Mouse (Mus musculus) urinary bladder, adult 2 months (tissue): ENCODE results near the gene Rbms1. TPM values are rescaled to one million over a fixed set of nuclear protein-coding genes. Genes with fewer than 3 reads are reported as not detected.
"Not testable (repeated sequence)": the region's sequence is repeated elsewhere in the genome, so short reads cannot be mapped to it uniquely, and the experiment has no call there.

Experiments used
- DNase-seq: peaks from one replicate; pipeline ENCODE4 v3.0.0; 2022; ENCODE audit warnings: low spot score
- polyA plus RNA-seq: library from polyadenylated mRNA; depleted of rRNA; stranded (reverse); fragments of >200 nt; gene quantifications from 2 replicates; pipeline ENCODE4 v1.2.3, GENCODE M21; 2012

Rbms1 gene
- polyA plus RNA-seq, 1 experiment, result 50.3 TPM

DNA sequence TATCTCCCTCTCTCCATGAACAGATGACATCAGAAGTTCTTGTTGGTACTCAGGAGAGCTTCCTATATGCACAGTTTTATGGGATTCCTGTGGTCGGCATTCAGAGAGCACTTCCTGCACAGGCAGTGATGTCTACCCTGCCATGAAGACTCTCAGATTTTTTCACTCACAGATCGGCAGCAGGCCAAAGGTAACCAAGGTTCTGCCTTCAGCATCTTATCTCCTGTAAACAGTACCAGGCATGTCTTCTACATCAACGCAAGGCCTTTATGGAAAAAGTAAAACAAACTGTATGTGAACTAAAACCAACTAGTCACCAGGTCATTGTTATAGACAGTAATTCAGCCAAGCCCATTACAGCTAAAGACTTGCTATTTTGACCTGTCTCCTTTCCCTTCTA, 115.0 kb downstream of the Rbms1 start:
- DNase-seq, result no peak

DNA sequence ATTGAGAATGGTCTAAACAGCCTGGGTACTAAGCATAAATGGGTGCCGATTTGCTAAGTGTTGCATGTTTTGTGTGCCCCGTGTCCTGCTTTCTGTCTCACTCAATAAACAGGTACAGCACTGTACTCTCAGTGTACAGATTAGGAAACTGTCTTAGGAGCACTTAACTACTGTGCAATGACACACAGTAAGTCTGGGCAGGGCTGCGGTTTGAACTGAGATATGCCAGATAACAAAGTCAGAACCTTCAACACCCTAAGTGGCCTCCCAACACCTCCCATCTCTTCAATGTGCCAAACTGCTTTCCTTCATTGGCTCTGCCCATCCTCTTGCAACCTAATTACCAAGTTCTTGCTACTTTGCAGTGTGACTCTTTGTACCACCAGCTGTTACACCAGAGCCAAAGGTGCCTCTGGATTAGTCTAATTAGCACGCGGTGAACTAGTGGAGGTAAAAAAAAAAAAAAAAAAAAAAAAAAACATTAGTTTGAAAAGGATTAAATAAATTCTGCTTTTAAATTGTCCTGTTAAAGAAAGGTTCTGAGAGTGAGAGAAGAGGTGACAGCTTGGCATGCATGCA, 117.6 kb downstream of the Rbms1 start:
- DNase-seq, result no peak

DNA sequence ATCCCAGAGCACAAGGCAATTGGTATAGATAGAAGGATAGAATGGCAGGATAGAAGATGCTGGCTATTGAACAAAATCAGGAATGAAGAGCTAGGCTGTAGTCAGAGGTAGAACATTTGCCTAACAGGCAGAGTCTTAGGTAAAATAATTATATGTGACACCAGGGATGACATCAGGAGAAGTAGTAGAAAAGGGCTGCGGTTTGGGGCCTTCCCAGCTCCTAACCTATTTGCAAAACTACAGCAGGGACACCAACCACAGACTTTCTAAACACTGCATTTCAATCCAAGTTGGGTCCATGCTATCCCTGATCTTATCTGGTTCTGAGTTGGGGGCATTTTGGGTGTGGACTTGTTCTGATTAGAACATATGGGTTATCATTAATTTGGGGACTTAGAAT, 118.7 kb downstream of the Rbms1 start:
- DNase-seq, result no peak

DNA sequence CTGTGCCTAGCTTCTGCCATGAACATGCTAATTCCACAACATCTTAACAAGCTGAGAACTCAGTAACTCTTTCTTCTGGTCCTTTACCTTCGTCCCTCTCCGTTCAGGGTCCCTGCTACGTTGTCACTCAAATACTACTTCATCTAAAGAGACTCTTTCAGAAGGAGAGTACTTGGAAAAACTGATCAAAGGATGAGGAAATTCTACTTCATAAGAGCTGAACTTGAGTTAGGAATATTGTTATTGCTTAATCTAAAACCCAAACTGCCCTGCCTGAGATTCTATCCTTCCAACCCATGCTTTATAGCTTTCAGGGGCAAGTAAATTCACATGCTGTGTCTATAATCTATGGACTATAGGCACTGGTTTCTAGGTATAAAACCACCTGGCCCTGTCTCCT, 119.4 kb downstream of the Rbms1 start:
- no peak for DNase-seq

DNA sequence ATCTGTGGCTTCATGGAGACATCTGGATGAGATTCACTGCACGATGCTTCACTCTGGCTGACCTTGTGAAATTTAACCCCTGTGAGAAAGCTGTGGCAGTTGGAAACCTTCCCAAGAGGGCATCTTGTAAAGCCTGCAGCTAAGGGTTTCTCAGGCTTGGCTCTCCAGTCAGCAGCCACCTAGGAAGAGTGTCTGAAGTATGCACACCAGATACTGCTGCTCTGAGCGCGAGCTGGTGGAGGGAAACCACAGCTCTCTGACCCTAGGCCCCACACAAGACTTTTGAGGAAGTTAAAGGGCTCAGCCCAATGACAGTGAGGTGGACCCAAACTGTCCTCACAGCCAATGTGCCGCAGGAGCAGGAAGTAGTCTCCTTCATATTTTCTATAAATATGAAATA, 120.0 kb downstream of the Rbms1 start:
- no peak for DNase-seq

DNA sequence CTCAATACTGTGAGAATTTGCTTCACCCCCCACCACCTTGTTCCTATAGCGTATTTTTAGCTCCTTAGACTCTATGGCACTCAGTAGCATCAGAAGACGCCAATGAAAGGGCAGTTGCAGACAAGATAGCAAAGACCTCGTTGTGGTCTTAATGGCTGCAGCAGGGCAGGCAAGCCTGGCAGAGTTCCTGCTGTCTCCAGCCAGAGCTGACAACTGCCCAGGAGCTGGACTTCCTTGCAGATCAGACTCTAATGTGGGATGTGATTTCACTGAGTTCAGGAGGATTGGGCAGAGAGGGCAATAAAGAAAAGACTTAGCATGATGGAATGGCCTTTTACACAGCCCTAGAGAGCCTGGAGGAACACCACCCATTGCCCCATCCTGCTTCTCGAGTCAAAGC, 122.1 kb downstream of the Rbms1 start:
- DNase-seq, result no peak

DNA sequence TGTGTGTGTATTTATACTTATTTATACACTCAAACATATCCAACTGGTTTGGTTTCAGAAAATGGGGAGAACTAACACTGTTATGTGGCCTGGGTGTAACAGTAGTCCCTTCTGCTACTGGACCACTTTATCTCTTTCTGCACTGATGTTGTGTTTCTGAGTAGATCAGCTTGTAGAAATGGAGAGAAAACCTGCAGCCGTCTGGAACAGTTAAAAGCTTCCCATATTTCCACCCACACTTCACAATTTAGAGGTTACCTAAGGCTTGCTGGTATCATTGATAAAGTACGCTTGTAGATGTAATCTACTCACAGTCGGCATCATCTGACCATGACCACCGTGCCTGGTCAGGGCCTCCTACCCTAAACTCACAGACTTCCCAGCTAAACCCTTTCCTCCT, 123.5 kb downstream of the Rbms1 start:
- DNase-seq, result no peak

DNA sequence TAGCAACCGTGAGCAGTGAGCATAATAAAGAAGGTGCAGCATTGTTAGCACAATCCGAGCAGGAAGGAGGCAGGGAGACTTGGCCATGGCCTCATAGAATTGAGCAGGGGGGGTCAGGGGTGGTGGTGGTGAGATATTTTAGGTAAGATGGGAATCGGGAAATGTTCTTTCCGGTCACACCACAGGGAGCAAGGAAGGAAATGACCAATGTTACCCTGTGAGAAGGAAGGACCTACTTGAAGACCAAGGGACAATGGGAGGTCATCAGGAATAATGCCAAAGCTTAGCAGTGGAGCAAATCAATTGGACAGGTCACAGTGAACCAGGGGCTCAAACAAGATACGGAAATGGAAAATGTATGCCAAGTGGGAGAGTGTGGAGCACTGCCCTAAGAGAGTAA, 124.1 kb downstream of the Rbms1 start:
- no peak for DNase-seq

DNA sequence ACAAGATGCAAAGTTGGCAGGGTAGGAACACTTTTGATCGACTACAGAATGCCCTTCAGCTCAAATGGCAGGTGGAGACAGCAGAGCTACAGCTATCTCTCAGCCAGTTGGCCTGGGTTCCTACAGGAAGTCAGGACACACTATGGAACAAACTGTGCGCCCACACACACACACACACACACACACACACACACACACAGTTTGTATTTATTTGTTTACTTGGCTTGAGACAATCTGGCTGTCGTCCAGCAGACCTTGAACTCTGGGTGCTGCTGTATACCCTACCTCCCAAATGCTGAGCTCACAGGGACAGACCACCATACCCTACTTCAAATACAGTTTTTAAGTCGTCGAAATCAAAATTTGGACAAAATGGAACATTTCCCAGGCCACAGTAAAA, 125.4 kb downstream of the Rbms1 start:
- no peak for DNase-seq

DNA sequence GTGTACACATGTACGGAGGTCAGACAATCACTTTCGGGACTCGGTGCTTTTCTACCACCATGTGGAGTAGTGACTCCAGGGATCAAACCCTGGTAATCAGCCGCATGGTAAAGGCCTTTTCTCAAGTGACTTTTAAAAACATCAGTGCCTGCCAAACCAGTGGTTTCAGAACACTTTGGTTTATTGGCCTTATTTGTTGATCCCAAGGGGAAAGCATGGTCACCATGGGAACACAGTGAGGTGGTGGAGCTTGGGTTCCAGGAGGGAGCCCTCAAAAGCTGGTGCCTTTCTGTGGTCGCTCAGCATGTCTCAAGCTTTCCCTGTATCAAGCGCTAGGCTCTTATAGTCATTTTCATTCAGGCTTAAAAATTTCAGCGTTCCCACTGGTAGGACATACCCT, 126.8 kb downstream of the Rbms1 start:
- DNase-seq, result no peak

DNA sequence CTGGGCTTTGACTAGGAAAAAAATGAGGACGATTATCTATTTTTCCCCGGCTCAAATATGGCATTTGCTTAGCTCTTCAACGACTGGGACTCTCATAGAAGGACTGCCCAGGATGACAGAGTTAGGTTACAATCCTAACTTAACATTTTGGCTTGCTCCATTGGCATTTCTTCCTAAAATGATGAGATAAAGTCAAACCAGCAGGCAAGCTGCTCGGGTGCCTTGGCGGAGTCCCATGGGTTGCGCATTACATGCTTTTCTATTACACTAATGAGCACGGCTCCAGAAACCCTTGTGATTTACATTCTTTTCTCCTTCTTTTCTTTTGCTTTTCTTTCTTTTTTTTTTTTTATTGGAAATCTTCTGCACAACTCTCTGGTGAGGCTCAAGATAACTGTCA, 128.7 kb downstream of the Rbms1 start:
- DNase-seq, result no peak

DNA sequence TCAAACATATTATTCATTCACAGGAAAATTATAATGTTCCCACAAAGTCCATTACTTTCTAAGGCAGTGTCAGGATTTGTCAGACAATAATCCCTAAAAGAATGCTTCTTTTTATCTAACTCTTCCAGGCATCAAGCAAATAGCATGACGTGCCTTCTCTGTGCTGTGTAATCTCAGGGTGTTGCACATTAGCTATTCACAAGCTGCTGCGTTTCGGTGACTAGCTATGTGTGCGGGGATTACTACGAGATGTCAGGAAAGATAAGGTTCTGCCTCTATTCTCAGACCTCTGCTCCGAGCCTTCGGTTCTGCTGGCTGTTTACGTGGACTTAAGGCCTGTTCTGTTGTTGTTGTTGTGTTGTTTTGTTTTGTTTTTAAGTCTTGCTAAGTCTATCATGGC, 130.7 kb downstream of the Rbms1 start:
- no peak for DNase-seq

DNA sequence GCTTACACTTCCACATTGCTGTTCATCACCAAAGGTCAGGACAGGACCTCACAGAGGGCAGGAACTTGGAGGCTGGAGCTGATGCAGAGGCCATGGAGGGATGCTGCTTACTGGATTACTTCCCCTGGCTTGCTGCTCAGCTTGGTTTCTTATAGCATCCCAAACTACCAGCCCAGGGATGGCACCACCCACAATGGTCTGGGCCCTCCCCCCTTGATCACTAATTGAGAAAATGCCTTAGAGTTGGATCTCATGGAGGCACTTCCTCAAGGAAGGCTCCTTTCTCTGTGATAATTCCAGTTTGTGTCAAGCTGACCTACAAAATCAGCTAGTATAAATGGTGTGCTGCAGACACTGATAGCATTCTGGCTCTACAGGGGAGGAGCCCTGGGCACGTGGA, 132.5 kb downstream of the Rbms1 start:
- DNase-seq, result not testable (repeated sequence)

DNA sequence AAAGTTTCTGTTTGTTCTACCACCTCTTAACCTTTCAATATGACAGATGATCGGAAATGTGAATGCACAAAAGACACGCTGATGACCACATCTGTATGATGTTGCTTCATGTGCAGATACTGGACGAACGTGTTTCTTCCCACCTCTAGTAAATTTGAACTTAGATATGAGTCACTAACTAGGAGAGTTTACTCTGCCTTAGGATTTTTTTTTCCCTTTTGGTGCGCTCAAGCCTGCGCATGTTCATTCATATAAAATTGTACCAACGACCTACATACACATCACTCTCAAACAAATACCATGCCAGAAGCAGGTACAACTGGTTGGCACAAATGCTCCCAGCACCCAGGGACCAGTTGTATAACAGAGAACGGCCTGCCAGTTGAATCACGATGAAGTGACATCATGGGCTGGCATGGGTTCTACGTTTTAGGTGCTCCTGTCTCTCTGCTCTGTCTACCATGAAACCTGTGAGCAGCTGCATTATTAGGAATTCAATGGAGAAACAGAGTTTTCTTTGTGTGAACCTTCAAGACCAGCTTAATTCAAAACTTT, 134.0 kb downstream of the Rbms1 start:
- DNase-seq, result no peak

DNA sequence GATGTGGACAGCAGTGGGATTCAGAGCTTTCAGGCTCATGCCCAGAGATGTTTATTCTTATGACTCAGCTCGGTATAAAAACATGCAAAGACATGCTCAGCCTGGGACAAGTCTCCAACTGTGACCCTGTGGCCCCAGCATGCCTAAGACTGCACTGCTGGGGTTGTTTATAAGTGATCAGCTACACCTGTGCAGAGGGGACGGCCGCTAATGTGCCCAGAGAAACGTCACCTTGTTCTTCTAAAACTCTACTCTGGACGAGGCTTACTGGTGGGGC, 135.9 kb downstream of the Rbms1 start:
- DNase-seq, result peak; percentile 38

DNA sequence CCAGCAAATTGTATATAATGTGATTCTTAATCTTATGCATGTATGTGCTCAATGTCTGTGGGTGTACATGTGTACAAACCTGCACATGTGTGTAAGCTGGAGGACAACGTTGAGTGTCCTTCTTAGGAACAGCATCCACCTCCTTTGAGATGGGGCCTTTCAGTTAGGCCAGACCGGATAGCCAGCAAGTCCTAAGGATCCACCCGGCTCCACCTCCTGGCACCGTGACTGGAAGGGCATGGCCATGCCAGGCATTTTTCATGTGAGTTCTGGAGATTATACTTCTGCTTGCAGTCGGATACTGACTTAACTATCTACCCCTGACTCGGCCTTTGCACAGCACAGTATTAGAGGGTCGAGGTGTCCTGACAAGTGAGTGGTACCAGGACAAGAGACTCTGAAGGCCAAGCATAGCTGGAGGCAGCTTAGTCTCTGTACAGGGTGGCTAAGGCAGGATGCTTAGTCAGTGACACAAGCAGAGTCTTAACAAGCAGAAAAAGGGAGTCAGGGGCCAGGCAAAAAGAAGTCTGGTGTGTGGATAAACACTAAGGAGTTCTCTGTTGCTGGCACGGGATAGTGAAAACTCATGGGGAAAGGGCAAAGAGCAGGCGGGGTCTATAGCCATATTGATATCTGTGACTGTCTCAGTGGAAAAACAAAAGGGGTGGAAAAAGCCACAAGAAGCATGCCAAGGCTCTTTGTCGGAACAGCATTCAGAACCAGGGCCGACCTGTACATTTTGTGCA, 136.4 kb downstream of the Rbms1 start:
- DNase-seq, result no peak

DNA sequence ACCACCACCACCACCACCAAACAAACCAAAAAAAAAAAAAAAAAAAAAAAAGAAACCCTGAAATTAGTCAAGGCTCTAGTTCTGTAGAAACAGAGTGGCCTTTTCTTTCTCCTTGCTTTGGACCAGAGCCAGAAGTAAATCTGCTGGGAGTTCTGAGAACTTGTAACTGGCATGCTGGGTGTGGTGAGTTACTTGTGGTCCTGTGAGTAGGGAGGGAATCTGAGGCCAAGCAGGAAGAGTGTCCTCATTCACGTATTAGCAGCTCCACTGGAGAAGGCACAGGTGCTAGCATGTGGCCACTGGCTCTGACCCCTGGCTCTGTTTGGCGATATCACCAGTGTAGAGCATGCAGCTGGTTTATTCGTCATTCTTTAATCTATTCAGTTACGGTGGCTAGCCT, 137.3 kb downstream of the Rbms1 start:
- no peak for DNase-seq

DNA sequence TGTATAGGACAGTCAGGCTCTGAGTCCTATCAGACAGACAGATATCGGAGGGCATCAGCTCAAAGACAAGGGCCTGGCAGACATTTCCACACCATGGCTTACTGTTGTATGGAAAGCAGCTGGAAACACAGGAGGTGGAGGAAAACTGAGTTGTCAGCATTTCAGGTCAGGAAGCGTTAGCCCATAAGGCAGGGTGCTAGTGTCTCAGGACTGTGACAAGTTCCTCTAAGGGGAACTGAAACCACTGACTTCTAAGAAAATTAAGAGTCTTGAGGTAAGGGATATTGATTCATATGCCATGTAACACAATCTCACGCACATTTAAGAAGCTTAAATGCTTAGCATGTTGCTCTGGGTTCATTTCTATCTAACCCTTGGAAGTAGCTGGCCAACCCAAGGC, 141.4 kb downstream of the Rbms1 start:
- DNase-seq, result no peak

DNA sequence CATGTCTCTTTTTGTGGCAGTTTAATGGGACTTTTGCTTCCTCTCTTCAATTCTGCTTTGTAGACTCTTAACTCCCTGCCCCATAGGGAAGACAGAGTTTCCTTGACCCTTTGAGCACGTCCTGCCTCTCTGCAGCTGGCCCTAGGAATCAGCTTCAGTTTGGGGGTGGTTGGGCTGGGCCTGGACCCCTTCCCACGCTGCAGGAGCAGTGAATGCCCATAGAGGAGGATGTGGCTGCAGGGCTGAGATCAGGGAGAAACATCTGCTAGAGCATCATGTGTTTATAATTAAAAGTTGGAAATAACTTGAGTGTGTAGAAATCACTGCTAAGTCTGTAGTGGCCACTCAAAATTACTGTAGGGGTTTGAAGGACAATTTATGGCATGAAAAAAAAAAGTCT, 144.4 kb downstream of the Rbms1 start:
- DNase-seq, result no peak

DNA sequence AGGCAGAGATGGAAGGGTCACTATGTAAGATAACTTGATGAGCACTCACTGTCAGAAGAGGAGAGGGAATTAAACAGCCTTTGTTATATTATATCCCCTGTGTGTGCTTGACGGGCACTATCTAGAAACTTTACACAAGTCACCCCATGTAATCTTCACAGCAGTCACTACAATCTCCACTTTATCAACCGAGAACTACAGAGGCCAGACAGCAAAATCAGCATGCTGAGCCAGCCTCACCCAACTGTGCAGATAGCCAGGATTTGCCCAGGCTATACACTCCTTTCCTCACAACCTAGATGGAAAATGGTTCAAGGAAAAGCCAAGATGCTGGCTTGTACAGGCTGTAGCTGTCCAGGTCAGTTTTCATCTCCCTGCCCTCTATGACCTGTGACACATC, 146.7 kb downstream of the Rbms1 start:
- no peak for DNase-seq

DNA sequence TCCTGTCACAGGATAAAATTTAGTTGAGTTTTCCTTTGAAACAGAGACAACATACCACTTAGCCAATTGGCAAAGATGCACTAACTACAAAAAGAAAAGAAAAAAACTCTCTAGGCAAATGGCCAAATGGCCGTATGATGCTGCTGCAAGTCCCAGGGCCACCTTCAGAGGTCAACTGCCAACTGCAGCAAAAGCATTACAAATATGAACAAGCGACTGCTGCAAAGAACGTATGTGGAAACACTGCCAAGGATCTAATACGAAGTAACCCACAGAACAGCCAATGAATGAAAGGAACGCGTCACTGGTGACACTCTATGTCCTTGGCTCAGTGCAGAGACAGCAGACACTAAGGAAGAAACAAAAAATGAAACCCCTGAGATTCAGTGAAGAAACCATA, 148.2 kb downstream of the Rbms1 start:
- DNase-seq, result no peak

DNA sequence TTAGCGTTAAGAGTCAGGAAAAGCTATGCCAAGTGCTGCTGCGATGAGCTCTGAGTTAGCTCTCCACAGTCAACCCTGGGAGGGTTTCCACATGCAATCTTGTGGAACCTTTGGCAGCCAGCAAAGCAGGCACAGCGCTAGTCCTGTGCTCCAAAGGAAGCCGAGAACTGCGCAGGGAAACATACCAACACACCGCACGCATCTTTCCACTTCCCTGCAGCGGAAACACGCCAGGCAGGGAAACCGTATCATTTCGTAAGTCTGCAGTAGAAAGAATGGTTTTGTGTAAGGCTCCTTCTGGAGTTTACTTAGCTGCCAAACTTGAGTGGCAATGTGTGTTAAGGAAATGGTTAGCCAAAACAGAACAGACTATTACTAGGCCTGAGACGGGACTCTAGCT, 150.0 kb downstream of the Rbms1 start:
- DNase-seq, result no peak

DNA sequence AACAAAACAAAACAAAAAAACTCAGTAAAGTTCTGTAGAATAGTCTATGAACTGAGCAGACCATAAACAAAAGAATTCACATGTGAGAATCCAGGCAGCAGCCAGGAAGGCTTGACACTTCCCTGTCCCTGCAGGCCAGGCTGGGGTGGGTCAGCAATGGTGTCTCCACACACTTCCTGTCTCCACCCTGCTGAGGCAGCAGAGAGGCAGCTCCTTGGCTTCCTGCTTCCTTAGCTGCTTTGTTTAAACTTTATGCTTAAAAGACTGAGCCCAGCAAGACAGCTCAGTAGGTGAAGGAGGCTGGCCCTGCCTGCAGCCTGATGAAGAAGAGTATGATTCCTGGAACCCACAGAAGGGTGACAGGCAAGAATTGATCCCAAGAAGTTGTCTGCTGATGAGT, 152.4 kb downstream of the Rbms1 start:
- no peak for DNase-seq

DNA sequence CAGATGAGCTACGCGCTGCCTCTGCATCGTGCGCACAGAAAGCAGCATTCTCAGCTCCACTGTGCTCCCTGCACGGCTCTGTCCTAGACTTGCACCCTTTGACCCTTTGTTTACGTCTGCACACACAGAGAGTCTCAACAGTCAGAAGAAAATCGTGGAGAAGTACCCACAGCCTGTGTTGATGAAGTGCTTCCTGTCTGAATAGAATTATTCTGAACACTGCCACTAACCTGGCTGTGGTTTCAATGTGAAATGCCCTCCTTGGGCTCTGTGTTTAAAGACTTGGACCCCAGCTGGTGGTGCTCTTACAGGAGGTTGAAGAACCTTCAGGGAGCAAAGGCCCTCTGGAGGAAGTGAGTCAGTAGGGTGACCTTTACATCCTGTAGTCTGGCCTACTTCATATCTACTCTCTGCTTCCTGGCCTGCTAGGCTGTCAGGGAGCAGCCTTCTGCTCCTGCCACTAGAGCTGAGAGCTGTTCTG, 153.5 kb downstream of the Rbms1 start:
- no peak for DNase-seq
